Mouse (Mus musculus): ENCODE measurements around the gene Bax.
"Not testable (repeated sequence)": the region's sequence is repeated elsewhere in the genome, so short reads cannot be mapped to it uniquely, and the experiment has no call there.

Gene Bax

DNA sequence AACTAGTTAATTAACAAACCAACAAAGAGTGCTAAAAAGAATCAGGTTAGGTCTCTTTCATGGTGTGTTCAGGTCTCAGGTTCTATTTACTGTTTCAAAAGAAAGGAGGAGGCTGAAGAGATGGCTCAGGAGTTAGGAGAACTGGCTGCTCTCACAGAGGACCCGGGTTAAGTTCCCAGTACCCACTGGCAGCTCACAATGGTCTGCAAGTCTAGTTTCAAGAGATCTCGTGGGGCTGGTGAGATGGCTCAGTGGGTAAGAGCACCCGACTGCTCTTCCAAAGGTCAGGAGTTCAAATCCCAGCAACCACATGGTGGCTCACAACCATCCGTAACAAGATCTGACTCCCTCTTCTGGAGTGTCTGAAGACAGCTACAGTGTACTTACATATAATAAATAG is 13.6 kb upstream of the Bax start:
- DNase-seq, result not testable (repeated sequence)

DNA sequence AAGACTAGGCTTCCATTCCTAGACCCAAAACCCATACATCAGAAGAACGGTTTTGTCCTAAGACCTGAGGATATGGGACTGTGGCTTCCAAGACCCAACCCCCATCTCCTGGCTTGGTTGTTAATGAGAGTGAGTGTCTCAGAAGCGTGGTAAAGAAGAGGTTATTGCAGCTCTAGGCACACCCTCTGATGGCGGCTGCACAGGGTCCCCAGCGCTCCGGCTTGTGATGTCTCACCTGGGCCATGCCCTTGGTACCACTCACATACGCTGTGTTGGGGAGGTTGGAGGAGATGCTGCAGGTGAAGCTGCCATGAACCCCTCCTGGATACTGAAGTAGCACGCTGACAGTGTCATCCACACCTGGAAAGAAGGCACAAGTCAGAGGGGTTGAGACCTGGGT is 12.1 kb upstream of the Bax start:
- no peak for DNase-seq

DNA sequence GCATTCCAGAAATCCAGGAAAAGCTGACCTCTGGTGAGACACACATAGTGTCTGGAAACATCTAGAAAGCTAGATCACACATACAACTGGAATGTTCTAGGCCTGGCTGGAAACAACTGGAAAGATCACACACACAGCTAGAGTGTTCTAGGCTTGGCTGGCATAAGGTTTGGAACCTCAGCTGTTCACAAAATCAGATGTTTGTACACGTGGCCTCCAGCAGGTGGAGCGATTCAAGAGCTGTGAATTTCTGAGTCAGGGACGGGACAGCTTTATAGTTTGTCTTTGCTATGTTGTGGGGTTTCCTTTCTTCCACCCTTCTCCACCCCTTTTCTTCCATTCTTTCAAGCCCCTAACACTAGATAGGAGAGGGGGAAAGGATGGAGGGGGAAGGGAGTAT is 10.3 kb upstream of the Bax start:
- no peak for DNase-seq

DNA sequence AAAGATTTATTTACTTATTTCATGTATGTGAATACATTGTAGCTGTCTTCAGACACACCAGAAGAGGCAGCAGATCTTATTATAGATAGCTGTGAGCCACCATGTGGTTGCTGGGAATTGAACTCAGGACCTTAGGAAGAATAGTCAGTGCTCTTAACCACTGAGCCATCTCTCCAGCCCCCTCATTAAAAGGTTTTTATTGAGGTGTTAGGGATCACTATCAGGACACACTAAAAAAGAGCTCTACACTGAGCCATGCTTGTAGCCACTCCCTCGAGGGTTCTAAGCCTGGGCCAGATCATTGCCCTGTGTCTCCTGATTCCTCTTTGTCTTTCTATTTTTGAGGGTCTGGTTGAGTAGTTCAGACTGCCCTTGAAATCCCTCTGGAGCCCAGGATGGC is 9.8 kb upstream of the Bax start:
- no peak for DNase-seq

DNA sequence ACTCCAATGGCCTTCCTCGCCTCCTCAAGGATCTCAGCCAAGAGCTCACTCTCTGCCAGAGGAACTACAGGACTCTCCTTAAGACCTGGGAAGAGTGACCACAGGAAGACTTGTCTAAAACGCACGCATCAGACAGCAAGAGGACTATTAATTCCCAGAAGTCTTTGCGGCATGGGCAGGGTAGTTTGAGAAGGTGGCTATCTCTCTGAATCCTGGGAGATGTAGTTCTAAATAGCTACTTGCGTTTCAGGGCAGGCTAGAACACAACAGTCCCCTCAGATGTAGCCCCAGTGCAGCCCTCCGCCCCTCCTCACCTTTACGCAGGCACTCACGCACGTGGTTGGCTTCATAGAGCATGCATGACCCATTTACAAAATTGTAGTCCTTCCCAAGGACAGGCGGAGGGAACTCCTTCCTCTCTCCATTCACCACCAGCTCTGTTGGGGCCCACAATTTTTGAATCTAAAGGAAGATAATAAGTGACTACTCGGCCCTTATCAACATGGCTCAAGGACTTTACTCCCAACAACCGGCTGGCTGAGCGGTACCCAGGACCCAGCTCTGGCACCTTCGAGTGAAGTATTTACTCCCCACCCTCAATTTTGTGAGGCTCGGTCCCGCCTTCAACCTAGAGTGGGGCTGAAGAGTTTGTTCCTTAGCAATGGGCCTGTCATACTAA is 8.7 kb upstream of the Bax start:
- no peak for DNase-seq

DNA sequence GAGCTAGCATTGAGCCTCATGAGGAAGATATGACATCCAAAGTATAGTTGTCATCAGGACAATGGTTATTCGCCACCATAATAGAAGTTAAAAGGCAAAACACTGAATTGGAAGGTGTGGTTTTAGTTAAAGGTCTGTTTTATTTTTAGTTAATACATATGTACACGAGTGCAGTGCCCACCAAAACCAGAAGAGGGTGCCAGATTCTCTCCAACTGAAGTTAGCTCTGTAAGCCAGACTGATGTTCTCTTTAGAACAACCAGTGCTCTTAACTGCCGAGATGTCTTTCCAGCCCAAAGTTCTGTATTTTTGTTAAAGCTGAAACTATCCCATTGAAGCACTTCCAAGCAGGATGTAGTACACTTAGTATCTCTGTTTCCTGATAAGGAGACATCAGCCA is 4.2 kb upstream of the Bax start:
- no peak for DNase-seq

DNA sequence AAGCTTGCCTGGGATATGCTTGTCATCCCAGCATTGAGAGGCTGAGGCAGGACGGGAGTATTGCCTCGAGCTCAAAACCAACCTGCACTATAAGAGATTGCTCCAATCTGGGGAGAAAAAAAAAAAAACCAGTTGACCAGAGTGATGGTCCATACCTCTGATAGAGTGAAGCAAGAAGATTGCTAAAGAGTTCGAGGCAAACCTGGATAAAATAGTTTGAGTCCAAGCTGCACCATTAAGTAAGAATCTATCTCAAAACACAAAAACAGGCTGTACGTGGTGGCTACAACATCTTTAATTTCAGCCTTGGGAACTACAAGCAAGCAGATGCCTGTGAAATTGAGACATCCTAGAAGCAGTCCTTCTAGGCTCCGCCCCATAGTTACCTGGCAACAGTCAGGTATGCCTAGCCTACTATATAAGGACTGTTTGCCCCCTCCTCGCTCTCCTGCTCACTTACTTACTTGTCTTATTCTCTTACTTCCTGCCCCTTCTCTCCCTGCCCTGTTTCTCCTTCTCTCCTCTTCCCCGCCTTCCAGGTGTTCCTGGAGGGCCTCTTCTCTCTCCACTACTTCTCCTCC is 482 bp upstream of the Bax start:
- no peak for DNase-seq

DNA sequence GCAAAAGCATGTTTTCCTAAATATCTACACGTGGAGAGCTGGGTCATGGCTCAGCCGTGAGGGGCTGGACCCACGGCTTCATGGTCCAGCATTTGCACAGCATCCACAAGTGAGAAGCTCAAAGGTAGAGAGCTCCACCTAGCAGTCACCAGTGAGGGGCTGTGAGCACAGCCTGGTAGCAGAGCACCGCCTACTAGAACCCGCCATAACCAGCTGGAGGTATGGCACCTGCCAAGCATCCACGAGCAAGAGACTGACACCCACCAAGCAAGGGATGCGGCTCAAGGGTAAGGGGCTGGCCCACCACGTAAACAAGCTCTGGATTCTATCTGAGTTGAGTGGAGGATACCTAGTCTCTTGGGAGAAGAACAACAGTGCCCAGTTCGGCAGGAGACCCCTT is 1.1 kb downstream of the Bax start:
- no peak for DNase-seq

DNA sequence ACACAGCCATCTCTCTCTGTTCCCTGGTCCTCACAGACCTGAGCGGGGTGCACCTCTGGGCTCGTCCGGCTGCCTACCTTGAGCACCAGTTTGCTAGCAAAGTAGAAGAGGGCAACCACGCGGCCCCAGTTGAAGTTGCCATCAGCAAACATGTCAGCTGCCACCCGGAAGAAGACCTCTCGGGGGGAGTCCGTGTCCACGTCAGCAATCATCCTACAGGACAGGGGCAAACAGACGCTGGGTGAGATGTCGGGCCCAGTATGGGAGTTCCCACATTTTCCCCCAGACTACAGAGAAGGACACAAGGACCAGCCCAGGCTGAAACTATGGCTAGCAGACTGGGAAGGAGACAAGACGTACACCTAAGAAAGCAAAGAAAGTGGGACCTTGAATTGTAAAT is 1.6 kb downstream of the Bax start:
- no peak for DNase-seq

DNA sequence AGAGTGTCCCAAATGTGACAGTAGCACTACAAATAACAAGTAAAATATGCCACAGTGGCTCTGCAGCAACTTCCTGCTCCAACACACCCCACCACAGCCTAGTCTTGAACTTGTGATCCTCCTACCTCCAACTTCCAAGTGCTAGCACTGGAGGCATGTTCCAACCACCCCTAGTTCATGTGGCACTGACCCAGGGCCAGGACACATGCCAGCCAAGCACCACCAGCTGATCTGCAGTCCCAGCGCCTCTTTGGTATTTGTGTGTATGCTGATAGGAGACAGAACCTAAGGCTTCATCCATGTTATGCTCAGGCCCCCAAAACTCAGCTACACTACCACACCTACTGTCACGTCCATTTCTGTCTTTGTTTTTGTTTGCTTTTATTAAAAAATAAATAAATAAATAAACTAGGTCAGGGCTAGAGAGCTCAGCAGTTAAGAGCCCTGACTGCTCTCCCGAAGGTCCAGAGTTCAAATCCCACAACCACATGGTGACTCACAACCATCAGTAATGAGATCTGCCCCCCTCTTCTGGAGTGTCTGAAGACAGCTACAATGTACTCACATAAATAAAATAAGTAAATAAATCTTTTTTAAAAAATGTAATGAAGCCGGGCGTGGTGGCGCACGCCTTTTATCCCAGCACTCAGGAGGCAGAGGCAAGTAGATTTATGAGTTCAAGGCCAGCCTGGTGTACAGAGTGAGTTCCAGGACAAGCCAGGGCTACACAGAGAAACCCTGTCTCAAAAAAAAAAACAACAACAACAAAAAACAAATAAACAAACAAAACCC is 2.5 kb downstream of the Bax start:
- no peak for DNase-seq

DNA sequence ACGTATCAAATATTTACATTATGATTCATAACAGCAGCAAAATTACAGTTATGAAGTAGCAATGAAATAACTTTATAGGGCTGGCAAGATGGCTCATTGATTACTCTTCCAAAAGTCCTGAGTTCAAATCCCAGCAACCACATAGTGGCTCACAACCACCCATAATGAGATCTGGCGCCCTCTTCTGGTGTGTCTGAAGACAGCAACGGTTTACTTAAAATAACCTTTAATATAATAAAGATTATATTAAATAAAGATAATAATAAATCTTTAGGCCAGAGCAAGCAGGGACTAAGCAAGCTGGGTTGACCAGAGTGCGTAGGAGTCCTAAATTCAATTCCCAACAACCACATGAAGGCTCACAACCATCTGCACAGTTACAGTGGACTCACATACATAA is 3.8 kb downstream of the Bax start:
- not testable (repeated sequence) for DNase-seq

DNA sequence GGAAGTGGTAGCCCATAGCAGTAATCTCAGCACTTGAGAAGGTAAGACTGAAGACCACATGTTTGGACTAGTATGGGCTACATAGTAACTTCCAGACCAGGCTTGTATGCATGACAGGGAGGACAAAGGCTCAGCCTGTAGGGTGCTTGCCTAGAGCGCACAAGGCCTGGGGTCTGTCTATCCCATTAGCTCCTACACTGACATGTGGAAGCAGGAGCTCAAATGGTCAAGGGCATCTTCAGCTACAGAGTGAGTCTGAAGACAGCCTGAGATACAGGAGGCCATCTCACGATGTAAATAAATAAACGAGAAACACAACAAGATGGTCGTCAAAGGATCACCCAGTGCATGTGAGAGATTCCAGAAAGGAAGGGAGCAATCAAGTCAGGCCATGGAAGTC is 4.4 kb downstream of the Bax start:
- no peak for DNase-seq

DNA sequence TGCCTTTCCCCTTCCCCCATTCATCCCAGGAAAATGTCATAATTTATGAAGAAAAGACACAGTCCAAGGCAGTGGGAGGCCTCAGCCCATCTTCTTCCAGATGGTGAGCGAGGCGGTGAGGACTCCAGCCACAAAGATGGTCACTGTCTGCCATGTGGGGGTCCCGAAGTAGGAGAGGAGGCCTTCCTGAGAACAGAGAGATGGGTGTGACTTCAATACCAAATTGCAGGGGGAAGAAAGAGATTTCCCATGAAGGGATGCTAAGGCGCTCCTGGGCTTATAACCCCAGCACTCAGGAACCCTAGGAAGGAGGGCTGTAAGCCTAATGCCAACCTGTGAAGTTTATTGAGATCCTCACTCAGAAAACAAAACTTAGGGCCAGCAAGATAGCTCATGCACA is 4.9 kb downstream of the Bax start:
- DNase-seq, result no peak

DNA sequence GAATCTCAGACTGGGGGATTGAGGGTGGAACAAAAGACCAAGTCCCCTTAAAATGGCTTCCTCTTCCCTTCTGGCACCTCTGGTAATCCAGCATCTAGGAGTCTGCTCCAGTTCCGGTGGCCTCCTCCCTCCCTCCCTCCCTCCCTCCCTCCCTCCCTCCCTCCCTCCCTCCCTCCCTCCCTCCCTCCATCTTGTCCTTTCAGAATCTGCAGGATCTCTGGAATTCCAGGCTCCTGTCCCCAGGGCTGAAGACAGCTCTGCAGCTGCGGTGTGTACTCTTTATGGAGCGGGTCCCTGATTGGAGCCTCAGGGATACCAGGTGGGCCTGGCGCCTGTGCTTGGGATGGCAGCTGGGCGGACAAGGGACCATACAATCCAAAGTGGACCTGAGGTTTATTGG is 5.4 kb downstream of the Bax start:
- DNase-seq, result no peak

DNA sequence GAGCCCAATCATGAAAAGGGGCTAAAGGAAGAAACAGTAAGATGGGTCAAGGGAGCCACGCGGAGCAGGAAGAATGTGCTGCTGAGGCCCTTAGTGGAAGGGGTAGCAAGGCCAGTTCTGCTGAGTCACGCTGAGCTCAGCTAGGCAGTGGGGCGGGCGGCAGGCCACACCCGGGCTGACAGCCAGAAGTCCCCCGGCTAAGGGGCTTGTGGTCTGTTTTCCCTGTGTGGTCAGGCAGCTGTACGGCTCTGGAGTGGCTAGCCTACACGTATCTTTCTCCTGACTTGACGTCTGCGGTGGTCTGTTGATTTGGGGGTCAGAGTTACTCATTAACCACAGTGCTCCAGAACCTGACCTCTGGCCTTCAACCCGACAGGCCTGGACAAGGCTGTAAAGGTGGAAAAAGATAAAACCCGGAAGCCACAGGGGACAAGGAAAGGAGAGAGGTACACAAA is 5.8 kb downstream of the Bax start:
- DNase-seq, result no peak

DNA sequence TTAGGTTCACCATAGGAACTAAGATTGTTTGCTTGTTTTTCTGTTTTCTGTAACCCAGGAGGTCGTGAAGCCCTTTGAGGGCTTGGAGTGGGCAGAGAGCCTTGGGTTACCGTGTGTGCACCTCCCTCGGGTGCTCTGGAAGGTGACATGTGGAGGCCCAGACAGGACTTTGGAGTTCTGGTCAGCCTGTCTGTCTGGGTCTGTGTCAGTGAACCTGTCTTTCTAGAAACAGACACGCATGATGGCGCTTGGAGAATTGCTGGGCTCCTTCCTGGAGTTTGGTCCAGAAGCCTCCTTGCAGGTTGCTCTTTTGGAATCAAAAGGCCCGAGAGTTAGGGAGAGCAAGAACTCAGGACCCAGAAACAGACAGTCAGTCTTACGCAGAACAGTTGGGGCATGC is 6.3 kb downstream of the Bax start:
- no peak for DNase-seq

DNA sequence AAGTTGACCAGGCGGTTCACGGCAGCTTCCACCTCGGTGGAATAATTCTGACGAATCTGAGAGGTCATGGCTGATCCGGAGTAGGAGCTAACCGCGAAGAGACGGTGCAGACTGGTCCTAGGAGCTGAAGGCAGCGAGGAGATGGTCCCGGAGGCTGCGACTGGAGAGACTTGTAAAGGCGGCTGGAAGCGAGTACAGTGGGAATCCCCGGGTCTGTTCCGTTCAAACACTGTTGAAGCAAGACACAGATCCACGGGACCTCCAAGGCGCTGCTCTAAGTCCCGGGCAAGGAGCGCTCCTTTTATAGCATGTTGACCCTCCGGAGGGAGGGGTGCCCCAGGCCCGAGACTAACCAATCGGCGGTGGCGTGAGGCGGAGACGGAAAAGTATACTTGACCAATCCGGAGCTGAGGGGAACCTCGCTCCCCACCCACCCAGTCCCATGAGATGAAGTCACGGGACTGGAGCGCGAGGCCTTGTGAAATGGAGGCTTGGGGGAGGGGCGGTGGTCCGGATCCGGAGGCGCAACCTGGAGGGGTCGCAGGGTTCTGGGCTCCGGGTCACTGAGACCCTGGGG is 7.0 kb downstream of the Bax start, which contains the start of gene Ftl1:
Gene Ftl1, minus strand, starts transcription at position 321 of the 577 bp plus-strand sequence.
- peak; percentile 95 for DNase-seq

DNA sequence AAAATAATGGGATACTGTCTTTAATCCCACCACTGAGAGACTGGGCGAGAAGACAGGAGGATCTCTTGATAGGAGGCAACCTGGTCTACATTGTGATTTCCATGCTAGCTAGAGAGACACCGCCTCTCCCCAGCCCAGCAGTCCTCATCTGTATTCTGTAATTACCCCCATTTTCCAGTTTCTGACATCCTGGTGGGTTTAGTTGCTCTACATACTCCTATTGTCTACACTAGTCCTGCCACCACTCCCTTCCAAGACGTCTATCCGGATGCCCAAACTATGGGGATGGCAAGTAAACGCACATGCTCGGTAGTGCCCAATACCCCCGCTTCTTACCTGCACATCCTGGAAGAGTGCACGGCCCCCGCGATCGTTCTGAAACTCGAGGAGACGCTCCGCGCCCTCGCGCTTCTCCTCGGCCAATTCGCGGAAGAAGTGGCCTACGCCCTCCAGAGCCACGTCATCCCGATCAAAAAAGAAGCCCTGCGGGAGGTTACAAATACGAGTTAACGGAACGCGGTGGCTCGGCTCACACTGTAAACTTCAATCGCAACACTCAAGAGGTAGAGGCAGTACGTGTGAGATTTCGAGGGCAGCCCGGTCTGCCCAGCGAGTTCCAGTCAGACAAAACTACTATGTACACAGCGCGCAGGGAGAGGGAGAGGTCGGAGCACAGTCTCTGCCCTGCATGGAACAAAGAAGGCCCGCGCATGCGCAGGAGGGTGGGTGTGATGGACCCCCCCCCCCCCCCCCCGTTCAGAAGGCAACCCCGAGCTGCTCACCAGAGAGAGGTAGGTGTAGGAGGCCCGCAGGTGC is 7.7 kb downstream of the Bax start:
- peak; percentile 77 for DNase-seq

DNA sequence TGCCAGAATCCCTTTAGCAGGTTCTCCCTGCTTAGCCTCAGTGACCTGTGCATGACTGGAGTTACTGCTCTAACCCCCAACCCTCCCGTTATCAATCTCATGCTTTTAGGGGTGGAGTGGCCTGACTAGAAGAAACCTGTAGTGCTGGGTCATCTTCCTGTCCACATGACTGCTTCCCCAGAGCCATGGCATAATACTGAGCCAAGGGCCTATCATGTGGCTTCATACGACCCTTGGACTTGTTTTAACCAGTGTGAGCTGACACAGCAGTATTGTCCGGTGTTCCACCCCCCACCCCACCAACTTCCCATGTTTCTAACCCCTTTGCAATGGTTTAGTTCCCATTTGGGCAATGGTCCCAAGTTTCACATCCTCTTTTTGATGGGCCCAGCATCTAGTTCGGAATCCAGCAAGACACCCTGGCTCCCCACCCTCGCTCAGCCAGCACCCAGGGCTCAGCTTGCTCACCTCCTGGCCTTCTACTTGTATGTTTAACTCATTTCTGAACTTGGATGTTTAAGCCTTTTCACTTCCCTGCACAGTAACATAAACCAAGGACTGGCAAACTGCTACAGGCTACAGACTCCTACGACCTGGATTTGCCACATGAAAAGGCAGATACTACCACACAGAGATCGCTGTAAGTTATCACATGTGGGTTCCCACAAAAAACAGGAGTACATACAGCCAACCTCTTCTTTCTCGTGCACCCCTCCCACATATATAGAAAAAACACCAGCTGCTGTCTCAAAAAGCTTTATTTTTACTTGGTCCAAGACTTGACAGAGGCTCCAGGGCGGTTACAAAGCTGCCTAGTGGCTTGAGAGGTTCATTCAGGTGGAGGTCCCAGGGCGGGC is 9.3 kb downstream of the Bax start:
- no peak for DNase-seq

DNA sequence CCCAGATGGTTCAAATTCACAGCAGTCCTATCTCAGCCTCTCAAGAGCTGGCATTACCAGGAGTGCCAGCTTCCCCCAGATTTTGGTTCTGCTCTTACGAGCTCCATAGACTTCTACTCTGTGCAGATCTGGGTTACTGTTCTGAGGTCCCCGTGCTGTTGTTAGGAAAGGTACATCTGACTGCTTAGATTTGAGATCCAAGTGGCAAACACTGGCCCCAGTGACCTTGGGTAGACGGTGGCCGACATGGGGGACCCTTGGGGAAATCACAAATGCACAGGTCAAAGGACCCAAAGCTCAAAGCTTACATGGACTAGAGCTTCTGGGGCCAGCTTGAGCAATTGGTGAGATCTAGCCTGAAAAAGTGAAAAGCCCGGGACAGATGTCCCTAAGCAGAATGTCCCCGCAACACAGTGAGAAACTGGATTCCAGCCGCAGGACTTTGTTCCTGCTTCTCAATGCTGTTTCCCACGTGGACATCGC is 9.9 kb downstream of the Bax start:
- DNase-seq, result no peak

DNA sequence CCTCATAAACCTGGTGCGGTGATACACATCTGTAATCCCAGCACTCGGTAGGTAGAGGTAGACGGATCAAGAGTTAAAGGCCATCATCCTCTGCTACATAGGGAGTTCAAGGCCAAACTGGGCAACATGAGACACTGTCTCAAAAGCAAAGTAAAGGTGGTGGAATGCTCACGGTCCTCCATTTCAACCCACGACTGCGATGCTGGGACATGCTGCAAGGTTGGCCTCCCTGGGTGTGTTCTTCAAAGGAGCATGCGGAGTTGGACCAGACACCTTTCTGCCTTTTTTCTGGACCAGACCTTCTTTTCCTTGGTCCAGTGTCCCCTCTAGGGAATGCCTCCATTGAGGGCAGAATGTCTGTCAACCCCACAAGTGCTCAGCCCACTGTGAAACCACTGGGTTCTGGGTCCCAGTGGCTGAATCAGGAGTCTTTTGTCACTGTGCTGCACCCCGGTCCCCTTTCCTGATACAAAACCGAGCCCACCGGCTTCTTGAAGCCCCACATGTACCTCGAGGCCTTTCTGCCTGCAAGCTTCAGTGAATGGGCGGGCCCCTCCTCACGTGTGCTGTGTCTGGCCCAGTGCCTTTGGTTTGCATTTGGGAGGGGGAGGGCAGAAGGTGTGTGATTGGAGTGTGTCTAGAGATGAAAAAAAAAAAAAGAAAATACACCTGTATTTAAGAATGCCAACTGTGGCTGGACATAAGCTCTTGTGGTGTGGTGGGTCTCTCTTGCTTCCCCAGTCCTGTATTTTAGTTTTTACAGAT is 10.6 kb downstream of the Bax start:
- DNase-seq, result no peak
